Mouse (Mus musculus) c-Kit-positive CD71-positive TER-119-positive erythroid progenitor cells, embryonic 14.5 days (primary cell): ENCODE measurements around the gene Ndrg3.
"Not testable (repeated sequence)": the region's sequence is repeated elsewhere in the genome, so short reads cannot be mapped to it uniquely, and the experiment has no call there.

ENCODE experiments used
- DNase-seq: peaks from one replicate; pipeline ENCODE4 v3.0.0-alpha.2; 2013; ENCODE audit warnings: low spot score

Gene Ndrg3

DNA sequence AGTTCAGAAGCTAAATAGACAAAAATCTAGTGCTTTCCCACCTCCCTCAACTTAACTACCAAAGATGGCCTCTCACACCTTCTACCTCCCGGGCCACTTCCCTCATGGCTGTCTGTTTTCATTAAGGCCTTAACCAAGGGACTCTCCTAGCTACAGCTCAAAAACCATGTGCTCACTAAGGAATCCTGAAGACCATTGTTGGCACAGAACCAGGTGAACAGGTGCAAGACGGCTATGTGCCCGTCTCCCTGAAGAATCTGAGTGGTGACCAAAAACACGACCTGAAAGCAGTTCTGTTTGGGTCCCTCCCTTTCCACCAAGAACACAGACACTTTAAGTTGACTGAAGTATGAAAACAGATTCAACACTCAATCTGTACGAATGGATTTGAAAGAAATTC, 6.4 kb upstream of the Ndrg3 start:
- DNase-seq: no peak

DNA sequence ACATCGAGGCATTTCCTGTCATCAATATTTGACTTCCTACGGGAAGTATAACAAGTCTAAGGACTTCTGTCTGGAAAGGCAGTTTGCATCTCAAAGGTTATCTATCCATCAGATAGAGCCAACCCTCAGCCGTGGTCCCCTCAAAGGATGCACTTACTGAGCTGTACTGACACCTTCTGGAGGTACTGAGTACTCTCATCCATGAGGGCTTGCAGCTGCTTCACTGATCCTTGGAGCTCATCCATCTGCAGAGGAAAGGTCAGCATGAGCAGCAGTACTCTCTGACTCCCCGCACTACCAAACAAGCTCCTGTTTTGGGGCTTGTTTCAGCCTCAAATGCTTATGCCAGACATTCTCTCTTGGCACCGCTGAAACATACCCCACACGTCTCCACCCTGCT, 4.7 kb upstream of the Ndrg3 start:
- DNase-seq: no peak

DNA sequence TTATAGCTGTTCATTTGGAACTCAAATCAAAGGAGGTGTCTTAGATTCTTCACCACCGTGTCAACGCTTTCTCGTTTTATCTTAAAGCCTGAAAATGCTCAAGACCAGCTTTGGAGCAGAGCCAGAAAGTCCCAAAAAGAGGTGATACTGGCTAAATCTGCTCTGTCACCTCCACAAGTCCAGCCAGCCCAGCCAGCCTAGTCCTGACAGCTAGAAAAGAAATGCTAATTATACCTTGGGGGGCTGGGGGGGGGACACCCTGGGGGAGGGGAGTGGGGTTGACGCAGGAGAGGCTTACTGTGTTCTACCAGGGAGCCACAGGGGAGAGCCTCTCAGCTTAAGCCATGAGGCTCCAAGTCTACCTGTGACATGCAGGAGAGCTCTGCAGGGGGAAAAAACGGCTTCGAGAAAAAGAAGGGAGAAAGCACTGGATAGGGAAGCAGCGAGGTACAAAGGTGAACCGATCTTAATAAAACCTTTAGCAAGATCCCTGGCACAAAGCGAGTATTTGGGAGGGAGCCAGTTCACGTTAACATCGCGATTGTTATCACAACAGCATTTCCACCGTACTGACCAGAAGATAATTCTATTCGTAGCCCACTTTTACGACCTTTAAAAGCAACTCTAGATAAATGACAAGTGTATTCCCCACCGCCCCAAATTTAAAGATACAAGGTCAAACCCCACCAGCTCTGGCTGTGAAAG, 977 bp downstream of the Ndrg3 start:
- peak; percentile 44 for DNase-seq

DNA sequence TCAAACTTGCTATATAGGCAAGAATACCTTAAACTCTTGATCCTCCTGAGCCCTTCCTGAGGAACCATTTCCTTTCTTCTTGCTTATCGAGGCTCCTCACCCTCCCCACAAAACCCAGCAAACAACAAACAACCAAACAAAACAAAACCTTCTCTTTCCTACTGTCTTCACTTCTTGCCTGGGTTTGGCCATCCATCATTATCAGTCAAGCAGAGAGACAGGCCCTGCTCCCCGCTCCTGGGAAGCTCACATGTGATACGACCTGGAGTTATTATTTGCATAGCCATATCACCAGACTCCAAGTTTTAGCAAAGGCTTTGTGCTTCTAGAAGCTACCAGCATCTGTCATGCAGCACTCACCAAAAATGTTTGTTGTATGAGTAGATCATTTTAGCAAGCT, 4.5 kb downstream of the Ndrg3 start:
- no peak for DNase-seq

DNA sequence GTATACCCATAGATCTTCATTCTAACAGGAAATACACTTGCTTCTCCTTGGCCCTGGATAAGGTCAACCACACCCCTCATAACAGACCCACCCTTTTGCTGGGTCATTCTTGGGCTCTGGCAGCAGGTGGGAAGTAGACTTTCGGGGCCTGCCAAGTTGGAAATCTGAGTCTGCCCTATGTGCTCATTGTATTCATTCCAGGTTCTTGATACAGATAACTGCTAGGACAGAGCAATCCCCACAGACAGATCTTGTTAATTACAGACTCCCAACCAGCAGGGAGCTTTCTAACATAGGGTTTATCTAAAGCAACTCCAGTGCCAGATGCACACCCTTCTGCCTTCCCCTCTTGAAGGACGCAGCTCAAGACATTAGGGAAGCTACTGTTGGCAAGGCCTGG, 9.0 kb downstream of the Ndrg3 start:
- DNase-seq: peak; percentile 62

DNA sequence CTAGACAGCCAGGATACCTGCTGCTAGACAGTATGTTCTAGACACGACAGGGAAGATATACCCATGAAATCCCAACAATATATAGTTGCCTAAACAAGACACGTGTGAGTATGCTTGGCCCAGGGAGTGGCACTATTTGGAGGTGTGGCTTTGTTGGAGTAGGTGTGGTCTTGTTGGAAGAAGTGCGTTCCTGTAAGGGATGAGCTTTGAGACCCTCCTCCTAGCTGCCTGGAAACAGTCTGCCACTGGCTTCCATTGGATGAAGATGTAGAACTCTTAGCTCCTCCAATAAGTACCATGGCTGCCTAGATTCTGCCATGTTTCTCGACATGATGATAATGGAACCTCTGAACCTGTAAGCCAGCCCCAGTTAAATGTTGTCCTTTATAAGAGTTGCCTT, 10.6 kb downstream of the Ndrg3 start:
- no peak for DNase-seq

DNA sequence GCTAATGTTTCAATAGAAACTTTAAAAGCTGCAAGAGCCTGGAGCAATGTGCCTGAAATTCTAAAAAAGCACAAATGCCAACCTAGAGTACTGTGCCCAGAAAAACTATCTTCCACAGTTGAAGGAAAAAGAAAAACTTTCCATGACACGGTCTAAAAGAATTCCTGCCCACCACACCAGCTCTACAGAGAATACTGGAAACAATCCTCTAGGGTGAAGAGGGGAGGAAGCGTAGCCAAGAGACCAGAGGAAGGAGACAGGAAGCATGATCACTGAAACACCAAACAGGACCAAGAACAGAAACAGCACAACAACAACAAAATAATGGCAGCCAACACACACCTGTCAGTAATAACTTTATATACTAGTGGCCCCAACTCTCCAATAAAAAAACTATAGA, 11.8 kb downstream of the Ndrg3 start:
- no peak for DNase-seq

DNA sequence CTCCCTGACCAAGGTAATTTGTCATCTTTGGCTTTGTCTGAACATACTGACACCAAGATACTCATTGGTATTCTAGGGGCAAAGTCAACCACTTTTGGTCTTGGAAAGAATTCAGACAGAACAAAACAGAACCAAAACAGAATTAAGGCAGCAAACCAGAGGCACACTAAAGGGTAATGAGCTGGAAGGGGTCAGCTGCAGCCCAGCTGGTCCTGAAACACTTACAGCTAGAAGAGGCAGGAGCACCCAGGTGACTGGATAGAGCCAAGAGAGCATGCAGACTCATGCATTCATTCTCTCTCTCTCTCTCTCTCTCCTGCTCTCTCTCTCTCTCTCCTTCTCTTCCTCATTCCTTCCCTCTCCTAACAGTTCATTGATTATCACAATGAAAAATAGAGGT, 15.1 kb downstream of the Ndrg3 start:
- DNase-seq: no peak

DNA sequence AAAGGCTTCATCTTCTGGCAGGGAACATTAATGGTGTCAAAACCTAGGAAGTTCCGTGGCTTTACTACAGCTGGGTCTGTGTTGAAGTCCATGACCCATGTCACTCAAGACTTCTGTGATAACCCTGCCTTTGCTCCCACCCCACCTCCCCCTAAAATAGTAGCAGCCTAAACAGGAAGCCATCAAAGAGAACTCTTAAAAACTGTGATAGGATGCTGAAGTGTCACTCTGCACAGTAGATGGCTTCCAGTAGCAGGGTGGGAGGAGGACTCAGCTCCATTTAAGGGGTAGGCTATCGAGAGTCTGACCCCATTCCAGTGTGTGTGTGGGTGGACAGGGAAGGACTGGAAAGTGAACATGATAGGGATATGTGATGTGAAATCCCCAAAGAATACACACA, 16.9 kb downstream of the Ndrg3 start:
- DNase-seq: no peak

DNA sequence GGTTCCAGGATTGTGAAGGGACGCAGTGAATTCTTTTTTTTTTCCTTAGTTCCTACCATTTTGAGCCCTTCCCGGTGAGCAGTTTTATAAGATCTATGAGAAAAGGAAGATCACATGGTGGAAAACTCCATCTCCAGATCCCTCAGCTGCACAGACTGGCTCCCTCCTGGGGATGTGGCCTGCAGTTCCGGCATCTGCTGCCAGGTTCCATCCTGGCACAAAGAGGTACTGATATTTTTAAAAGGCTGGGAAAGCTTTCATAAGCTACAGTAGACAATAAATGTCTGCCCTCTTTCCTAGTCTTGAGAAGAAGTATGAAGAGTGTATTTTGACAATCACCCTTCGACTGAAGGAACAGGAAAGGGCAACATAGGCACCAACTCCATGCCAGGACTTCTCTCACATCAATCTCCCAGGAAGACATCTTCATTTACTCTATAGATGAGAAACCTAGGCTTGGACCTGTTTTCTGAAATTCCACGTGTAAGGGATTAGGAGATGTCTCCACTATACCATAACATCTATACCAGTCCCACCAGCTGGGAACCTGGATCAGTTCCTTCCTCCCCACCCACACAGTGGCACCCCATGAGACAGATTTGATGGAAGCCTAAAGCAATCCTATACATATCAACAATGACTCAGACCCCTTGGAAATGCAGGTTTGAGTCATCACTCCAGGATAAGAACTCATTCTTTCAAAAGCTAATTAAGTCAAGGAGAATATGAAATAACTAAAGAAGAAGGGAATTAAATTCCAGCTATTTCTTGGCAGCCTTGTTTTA, 18.3 kb downstream of the Ndrg3 start:
- no peak for DNase-seq

DNA sequence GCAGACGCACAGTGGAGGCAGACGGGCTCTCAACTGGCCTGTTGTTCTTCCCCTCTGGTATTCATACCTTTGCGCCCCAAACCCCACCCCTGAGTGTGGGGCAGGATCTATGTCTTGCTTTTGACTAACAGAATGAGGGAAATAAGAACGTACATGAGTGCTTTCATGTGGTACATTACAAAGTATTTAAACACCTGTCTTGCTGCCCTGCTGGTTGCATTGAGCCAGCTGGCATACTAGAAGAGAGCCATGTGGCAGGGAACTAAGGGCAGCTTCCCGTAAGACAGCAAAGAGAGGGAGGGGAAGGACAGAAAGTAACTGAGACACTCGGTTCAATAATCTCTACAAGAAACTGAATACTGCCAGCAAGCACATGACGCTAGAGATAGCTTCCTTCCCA, 21.6 kb downstream of the Ndrg3 start:
- no peak for DNase-seq

DNA sequence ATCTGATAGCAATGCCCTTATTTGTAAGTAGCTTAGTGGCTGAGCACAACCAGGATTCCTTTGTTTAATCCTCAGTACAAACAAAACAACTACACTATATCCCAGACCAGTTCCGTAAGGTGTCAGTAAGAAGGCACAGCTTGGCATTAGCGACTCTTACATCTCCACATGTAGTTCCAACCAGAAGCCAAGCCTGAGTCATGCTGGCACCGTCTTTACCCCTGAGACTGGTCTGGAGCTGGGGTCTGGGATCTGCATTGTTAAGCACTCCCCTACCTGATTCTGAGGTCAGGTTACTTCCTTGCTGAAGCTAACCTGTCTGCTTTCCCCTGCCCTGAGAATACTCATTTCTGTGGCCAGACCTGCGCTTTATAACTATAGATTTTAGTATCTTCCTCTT, 23.4 kb downstream of the Ndrg3 start:
- no peak for DNase-seq

DNA sequence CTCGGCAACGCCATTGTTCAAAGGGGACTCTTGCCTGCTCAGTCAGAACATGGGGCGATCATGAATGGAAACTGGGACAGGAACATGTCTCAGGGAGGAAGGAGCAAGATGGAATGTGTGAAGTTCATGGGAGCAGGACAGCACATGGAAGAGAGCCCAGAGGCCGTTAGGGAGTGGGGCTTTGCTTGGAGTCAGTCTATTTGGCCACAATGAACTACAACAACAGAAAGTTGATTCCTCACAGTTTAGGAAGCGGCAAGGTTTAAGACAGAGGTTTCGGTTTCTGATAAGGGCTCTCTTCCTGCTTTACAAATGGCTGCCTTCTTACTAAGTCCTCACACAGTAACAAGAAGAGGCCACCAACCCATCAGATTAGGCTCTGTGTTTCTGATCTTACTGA, 24.5 kb downstream of the Ndrg3 start:
- no peak for DNase-seq

DNA sequence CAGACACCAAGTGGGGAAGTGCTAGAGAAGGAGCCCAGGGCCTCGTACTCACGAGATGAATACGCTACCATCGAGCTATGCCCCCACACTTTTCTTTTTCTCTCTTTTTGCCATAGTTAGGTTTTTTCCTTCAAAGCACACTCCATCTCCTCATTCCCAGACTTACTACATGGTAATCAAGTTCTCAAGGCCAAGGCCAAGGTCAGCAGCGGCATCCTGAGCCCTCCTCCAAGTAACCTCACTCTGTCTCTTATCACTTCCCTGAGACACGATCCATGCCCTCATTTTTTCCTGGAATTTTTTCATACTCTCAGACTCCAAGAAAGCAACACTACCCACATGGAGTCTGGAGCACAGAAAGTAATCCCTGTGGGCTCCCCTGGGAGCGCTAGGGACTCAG, 28.0 kb downstream of the Ndrg3 start:
- no peak for DNase-seq

DNA sequence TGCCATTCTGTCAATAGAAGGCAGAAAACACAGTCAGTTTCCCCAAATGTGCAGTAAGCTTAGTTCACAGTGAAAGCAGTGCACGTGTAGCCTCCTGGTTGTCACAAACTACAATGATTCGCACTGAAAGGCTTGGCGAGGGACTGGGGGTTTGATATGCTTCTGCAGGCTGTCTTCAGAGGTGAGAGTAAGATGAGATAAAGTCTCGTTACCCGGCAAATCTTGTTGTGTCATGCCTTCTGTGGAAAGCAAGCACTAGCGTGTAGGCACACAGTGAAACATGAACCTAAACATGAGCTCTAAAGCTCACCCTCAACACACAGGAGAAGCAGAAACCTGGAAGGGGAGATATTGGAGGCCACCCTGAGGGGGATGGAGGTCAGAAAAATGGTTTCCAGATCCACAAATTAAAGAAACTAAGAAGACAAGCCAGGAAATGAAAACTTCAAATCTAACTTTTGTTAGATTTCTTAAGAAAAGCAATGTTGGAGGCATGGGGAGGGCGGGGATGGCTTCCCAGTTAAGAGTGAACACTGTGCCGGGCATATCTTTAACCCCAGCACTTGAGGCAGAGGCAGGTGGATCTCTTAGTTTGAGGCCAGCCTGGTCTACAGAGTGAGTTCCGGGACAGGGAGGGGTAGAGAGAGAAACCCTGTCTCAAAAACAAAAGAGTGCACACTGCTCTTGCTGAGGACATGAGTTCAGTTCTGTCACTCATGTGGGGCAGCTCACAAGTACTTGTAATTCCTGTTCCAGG, 33.2 kb downstream of the Ndrg3 start:
- DNase-seq: peak; percentile 53

DNA sequence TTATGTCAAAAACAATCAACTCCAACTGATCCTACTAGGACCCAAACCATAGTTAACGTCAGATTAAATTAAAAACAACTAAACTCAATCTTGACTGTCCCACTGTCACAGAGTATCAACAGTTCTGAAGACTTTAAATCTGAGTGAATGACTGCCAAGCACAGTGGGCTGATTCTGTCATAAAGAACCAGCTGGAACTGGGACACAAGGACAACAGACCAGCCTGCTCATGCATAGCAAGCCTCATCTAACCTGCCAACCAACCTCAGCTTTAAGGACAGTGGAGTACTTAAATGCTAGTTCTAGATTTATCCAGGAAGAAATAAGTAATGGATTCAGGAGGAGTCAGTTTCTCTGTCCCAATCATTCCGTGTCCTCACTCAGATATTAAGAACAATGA, 34.8 kb downstream of the Ndrg3 start:
- no peak for DNase-seq

DNA sequence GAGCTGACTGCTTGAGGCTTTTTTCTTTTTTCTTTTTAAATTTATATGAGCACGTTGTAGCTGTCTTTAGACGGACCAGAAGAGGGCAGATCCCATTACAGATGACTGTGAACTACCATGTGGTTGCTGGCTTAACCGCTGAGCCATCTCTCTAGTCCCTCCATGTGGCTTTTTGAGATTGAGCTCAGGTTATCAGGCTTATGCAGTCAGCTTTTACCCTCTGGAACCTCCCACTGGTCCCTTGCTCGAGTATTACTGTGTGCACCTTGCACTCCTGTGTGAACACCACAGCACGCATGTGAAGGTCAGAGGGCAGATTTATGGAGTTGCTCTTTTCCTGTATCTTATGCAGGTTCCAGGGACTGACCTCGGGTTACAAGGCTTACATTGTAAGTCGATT, 35.5 kb downstream of the Ndrg3 start:
- DNase-seq: peak; percentile 73

DNA sequence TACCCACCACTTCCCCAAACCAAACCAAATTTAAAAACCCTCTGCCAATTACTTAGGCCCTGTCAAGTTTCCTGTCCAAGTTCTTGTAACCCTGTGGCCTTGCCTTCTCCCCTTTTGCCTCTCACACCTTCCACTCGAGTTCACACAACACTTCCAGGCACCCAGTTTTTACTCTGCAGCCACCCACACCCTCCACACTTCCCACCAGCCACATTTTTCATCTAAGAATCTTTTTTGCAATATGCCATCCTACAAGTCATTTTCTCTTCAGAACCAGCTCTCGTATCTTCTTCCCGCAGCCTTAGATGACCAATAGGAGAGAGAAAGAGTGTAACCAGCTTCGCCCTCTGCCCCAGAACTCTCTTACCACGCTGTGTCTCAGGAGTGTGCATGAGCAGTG, 37.4 kb downstream of the Ndrg3 start:
- no peak for DNase-seq

DNA sequence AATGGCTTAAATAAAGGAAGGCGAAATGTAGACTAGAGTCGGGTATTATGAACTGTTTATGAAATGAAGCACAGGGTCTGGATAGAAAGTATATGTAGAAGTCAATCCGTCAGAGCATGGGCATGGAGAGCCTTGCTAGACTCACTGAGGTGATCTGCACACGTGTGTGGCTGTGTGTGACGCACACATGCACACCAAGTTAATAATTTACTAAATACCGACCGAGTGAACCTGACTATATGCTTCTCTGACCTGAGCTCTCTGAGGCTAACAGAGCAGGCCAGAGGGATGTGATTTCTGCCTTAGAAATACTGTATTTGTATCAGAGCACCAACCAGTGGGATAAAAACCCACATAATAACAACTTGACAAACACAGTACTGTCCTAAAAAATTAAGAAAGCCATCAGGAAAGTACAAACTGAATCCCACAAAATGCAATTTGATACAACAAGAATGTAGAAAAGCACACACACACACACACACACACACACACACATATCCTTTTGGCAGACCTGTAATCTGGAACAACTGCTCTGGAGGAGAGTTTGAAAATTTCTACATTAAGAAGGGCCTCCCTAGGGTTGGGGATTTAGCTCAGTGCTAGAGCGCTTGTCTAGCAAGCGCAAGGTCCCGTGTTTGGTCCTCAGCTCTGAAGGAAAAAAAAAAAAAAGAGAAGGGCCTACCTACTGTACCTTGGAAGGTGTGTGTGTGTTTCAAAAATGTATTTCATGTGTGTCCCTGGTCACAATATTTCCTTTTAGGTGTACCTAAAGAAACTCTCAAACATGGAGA, 40.4 kb downstream of the Ndrg3 start:
- DNase-seq: no peak

DNA sequence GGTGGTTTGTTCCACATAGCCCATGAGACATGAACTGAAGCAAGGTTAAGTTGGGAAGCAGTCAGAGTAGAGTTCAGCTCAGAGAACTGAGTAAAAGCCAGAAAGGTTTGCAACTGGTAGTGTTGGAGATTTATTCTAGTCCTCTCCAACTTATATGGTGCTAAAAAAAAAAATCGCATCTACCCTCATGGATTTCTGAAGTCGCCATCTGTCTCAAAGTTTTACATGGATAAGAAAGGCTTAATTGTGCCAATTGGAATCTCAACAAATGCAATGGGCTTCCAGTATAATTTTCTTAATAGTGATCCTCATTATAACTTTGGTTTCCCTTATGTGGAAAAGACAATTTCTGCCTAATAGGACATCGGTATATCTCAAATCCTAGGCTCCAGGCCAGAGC, 41.0 kb downstream of the Ndrg3 start:
- no peak for DNase-seq

DNA sequence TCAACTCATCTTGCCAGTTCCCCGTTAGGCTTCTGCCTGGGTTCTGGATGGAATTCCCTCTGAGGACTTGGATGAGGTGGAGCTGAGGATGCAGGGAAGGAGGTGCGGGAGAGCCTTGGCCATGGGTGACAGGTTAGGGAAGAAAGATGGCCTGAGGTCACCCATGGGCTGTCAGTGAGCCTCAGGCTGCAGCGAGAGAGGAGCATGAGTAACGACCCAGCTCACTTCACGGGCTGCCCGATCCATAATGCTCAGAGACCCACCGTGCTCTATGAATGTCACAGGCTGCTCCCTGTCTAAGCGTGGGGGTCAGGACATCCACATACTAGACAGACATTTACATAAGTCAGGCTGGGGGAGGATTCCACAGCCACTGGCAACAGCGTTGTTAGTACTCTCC, 50.3 kb downstream of the Ndrg3 start:
- not testable (repeated sequence) for DNase-seq

DNA sequence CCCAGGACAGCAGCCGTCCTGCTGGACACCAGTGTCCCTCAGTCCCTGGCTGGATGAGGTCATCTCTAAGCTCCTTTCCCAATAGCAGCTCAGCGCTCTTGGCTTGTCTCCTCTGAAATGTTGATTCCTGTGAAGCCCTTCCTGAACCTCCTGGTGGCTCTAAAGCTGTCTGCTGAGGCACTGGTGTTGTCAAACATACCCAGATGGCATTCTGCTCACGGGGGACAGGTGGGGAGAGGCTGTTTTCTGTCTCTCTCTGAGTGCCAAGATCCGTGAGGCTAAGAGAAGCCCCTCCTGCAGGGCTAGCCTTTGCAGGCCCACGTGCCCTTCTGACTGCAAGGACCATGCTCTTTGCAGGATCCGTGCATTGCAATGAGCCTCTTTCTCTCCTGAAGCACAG, 51.9 kb downstream of the Ndrg3 start:
- not testable (repeated sequence) for DNase-seq
